Mouse (Mus musculus): ENCODE measurements around the gene Slc30a5. TPM values are rescaled to one million over a fixed set of nuclear protein-coding genes. Genes with fewer than 3 reads are reported as not detected.
"Not testable (repeated sequence)": the region's sequence is repeated elsewhere in the genome, so short reads cannot be mapped to it uniquely, and the experiment has no call there.

Gene Slc30a5
- total RNA-seq, 2 experiments from 2014 or later = 33.9 to 46.1 TPM

DNA sequence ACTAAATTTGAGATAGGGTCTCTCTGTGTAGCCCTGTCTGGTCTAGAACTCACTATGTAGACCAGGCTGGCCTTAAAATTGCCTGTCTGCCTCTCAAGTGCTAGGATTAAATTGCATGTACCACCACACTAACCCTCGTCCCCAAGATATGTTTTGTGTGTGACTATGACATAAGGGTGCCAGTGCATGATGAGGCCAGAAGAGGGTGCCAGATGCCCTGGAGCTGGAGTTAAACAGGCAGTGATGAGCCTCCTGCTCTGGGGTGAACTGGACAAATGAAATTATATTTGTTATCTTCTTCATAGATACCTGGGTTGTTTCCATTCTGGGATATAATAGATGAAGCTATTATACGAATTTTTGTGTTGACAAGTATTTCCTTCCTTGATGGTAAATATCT lies 10.7 kb upstream of the Slc30a5 start:
- 0 out of 2 replicates have a peak, but pooled peaks have one; percentile 64 for ATAC-seq (replicated peaks; ENCODE audit: low FRiP score, poor library complexity, severe bottlenecking)

GRCm38 (mm10) chr13:100843016-100843725 lies 9.9 kb upstream of the Slc30a5 start:
- ATAC-seq (replicated peaks; ENCODE audit: low FRiP score, poor library complexity, severe bottlenecking) = no peak; the same call in 1 of the 2 replicates

- no peak for ATAC-seq (replicated peaks; ENCODE audit: low FRiP score, poor library complexity, severe bottlenecking)
Measured at GRCm38 (mm10) chr13:100841741-100842140, 8.5 kb upstream of the Slc30a5 start.

DNA sequence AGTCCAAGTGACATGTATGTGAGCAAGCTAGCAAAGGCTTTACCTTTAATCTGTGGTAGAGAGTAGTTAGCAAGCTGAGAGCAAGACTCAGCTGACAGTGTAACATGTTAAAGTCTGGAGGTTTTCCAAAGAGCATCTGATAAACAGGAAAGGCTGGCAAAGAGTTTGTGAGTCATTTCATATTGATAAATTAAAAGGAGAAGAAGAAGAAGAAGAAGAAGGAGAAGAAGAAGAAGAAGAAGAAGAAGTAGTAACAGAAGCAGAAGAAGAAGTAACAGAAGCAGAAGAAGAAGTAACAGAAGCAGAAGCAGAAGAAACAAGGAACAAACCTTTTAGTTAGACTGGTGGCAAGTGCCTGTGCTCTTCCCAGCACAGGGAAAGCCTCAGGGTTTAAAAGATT lies 1.6 kb upstream of the Slc30a5 start:
- no peak for ATAC-seq (replicated peaks; ENCODE audit: low FRiP score, poor library complexity, severe bottlenecking)

DNA sequence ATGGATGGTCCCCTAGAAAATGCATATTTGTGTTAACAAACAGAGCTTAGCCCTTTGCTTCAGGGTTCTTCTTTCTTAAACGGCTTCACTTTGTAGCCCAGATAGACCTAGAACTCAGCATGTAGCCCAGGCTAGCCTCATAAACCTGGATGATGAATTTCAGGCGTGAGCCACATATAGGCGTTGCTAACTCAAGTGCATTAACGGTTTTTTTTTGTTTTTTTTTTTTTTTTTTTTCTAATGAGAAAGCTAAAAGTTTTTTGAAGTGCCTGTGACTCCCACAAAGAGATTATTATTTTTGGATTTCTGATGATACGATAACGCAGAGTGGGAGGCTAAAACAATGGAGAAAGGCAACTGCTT lies 394 bp upstream of the Slc30a5 start:
- no peak for ATAC-seq (replicated peaks; ENCODE audit: low FRiP score, poor library complexity, severe bottlenecking)

DNA sequence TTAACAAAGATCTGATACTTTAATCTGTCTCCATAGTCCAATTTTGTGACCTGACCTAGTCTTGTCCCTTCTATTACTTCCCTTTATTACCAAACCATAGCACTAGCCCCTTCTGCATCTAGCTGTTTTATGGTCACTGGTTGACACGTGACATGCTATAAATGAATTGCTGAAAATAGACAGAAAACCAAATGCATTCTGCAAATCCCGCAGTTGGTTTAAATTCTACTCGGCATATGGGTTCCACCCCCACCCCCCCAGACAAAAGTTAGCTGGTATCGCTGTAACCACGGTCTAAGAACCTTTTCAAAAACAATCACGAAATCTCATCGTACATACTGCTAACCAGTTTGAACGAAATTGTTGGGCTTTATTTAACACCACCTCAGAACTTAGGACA lies 1.0 kb downstream of the Slc30a5 start:
- ATAC-seq (replicated peaks; ENCODE audit: low FRiP score, poor library complexity, severe bottlenecking) = 0 out of 2 replicates have a peak, but pooled peaks have one; percentile 12

DNA sequence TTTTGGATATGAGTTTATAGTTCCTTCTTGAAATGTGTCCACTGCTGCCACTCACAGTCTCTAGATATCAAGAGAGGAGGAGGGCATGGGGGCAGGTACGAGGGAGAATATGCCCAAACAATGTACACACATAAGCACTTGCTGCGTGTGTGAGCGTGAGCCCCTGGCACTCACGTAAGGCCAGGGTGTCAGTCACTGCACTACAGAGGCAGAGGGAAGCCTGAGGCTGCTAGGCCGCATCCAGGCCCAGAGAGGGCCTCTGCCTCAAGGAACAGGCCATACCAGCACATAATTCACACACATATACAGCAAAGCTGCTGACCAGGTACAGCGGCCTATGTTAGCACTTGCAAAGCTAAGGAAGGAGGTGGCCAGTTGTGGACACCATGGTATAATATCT lies 2.1 kb downstream of the Slc30a5 start:
- ATAC-seq (replicated peaks; ENCODE audit: low FRiP score, poor library complexity, severe bottlenecking) = no peak

DNA sequence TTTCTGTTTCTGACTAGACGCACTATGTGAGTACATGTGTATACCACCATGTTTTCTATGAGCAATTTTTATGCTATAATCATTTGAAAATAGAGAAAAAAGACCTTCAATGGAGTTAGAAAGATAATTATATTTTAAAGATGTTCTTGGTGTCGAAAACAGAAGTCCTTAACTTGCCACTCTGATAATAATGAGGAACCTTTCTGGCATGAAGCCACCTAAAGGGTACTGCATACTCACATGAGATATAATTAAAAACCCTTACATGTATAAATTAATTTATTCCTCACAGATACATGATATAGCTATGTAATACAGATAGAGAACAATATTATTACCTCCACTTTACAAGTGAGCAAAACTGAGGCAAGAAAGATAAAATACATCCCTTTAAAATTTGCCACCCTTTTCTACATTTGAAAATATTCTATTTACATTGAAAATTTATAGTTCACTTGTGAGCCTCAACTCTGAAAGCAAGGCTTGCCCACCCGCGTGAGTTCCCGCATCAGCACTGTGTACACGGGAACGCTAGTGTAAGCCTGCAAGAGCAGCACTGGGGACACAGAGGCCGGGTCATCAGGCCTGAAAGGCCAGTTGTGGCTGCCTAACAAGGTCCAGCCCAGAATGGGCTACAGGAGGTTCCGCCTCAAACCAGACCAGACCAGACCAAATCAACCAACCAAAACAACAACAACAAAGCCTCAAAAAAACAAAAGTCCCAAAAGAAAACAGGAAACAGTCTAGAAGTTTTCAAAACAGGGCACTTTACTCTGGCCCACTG lies 7.4 kb downstream of the Slc30a5 start:
- ATAC-seq (replicated peaks; ENCODE audit: low FRiP score, poor library complexity, severe bottlenecking) = no peak

DNA sequence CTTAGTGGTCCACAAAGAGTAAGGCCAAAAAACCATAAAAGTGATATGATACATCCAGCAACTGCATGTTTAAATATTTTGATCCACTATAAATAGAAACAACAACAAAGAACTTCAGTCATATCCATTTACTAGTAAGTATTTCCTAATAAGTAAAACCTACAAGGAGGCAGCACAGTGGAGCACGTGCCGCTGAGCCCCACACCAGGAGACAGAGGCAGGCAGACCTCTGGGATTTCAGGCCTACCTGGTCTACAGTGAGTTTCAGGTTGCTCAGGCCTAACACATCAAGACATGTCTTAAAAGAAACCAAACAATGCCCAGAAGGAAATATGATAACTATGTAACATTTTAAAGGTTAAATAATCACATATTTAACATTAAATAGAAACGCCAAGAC lies 8.3 kb downstream of the Slc30a5 start:
- no peak for ATAC-seq (replicated peaks; ENCODE audit: low FRiP score, poor library complexity, severe bottlenecking)

GRCm38 (mm10) chr13:100824306-100824705 lies 8.9 kb downstream of the Slc30a5 start:
- no peak for ATAC-seq (replicated peaks; ENCODE audit: low FRiP score, poor library complexity, severe bottlenecking)

DNA sequence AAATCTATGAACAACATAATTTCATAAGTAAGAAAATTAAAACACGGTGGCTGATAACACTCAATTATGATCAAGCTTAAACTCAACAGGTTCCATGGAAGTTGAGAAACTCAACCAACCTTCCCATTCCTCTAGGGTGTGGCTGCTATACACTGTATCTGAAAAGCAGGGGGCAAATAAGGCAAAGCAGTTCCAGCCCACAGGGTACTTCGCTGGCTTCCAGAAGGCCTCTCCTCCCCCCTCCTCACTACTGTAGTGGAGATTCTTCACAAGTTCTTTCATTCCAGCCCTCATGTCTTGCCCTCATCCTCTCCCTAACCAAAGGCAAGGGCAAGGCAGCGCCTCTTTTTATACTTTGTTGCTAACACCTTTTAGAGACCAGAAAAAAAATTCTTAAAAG lies 9.4 kb downstream of the Slc30a5 start:
- ATAC-seq (replicated peaks; ENCODE audit: low FRiP score, poor library complexity, severe bottlenecking) = no peak

DNA sequence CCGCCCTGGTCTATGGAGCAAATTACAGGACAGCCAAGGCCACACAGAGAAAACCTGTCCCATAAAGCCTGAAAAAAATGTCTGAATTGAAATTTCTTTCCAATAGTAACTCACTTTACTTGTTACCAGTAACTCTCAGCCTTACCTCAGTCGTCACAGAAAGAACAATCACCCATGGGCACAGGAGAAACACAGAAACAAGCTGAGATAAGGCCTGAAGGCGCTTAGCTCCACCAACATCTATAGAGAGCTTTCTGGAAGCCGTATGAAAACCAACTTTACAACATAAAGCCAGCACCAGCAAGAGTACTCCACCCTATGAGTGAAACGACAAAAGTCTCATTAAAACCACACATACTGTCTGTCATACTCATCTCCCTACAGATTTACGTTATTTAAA lies 18.8 kb downstream of the Slc30a5 start:
- no peak for ATAC-seq (replicated peaks; ENCODE audit: low FRiP score, poor library complexity, severe bottlenecking)

GRCm38 (mm10) chr13:100805776-100806175 lies 27.5 kb downstream of the Slc30a5 start:
- ATAC-seq (replicated peaks; ENCODE audit: low FRiP score, poor library complexity, severe bottlenecking) = no peak

- ATAC-seq (replicated peaks; ENCODE audit: low FRiP score, poor library complexity, severe bottlenecking) = no peak
Measured at GRCm38 (mm10) chr13:100797171-100797570, 36.1 kb downstream of the Slc30a5 start.

DNA sequence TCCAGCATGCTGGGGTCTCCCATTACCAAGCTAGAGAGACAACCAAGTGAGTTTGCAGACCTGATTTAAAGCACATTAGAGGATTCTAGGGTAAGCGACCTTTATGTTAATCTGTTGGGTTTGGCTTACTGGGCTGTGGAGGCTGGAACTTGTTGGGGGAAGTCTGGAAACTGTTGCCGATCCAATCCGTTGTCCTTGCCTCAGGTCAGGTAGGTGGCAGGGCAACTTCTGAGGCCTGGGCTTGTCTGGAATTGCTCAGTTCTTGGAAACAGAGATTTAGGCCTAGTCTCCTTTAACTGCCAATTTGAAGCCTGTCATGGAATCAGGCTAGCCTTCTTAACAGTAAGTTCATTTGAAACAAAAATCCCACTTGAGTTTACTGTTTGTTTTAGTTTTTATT lies 44.1 kb downstream of the Slc30a5 start:
- ATAC-seq (replicated peaks; ENCODE audit: low FRiP score, poor library complexity, severe bottlenecking) = no peak

- ATAC-seq (replicated peaks; ENCODE audit: low FRiP score, poor library complexity, severe bottlenecking) = not testable (repeated sequence)
Measured at GRCm38 (mm10) chr13:100788057-100788456, 45.2 kb downstream of the Slc30a5 start.

- no peak for ATAC-seq (replicated peaks; ENCODE audit: low FRiP score, poor library complexity, severe bottlenecking)
Measured at GRCm38 (mm10) chr13:100787316-100788010, 45.8 kb downstream of the Slc30a5 start.

DNA sequence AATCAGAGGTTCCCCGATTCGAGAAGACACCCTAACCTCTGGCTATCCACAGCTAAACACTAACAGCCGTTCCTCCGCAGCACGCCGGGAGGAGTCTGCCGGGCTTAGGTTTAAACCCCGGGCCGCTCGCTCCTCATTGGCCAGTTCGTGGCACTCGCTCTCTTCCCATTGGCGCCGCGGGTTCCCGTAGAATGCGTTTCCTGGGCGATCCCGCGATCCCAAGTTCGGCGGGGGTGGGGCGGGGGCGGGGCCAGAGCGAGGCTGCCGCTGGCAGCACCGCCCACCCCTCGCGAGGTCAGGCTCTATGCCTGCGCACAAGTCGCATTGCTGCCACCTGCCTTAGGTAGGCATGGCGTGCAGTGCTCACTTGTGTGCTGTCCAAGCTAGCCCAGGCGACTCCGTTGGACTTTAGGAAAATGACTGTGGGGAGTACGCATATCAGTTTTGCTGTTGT lies 46.8 kb downstream of the Slc30a5 start, which contains the start of gene Ccnb1:
Gene Ccnb1, minus strand, starts transcription at position 157 of the 454 bp plus-strand sequence.
- peak; percentile 92 for ATAC-seq (replicated peaks; ENCODE audit: low FRiP score, poor library complexity, severe bottlenecking)

DNA sequence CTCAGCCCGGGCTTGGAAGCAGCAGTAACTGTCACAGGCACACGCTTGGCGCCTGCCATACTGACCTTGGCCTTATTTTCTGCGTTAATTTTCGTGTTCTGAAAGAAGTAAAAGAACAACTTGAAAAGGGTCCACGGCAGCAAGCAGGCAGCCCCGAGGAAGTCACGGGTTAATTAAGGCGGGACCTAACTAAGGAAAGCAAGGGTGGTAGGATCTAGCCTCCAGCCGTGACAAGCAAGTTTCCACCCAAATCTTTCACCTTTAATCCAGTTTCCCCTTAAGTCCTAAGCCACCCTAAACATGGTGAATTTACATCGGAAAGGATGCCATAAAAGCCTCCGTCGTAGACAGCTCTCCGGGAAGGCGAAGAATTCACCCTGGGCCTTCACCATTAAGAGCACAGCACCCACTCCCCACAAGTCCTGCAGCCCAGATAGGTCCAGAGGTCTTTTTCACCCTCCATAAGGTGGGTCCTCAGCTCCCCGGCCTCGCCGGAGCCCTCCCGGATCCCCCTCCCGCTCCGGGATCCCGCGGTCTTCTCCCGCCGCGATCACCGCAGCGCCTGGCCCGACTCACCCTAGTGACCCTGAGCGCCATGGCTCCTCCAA lies 47.3 kb downstream of the Slc30a5 start:
- ATAC-seq (replicated peaks; ENCODE audit: low FRiP score, poor library complexity, severe bottlenecking) = peak; percentile 72

GRCm38 (mm10) chr13:100777491-100777890 lies 55.7 kb downstream of the Slc30a5 start:
- peak; percentile 57 for ATAC-seq (replicated peaks; ENCODE audit: low FRiP score, poor library complexity, severe bottlenecking)
